Mouse (Mus musculus) adrenal gland, postnatal 4 days (tissue): Measurements from ENCODE around the gene Jchain. TPM values are rescaled to one million over a fixed set of nuclear protein-coding genes. Genes with fewer than 3 reads are reported as not detected.

Source experiments
- DNase-seq, 2 experiments: peaks; one replicate each; pipeline ENCODE4 v3.0.0; 2021 to 2022; ENCODE audit warnings: low spot score in 2 of 2, mixed read lengths in 2 of 2
- total RNA-seq, 2 experiments: library from RNA; stranded (reverse); gene quantifications; 2 replicates each; pipeline ENCODE4 v1.2.3; 2021

Jchain gene
- total RNA-seq, 2 experiments from 2014 or later = 0.28 to 0.45 TPM

DNA sequence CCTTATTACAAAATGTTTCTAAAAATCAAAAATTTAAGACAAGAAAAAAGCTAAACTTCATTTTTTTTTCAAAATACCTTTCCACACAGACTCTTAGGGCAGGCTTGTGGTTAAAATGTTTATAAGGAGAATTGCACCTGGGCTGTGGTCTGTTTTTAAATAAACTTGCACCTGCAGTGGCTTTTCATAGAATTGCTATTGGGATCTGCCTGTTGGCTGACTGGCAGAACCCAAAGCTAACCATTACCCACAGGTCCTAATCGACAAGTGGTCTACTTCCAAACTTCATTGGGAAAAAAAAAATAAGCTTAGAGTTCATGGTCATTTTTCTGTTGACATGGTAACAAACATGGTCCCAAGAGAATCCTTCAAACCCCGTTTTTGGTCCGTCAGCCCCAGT lies 7.0 kb upstream of the Jchain start:
- no peak for DNase-seq

DNA sequence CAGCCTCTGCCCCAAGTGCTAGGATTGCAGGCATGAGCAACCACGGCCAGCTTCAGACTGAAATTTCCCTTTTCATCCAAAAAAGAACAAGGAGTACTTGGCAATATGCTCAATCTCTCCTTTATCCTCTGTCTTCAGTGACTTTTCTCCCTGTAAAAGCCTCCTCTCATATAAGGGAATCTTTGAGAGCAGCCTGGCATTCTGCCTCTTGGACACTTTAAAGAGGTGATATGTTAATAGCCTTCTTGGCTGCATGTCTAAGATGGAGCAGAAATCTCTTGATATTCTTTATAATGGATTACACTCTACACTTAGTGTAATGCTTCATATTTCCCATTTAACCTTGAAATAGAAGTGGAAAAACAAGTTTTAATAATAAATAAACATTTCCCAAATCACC lies 3.2 kb upstream of the Jchain start:
- DNase-seq = no peak

DNA sequence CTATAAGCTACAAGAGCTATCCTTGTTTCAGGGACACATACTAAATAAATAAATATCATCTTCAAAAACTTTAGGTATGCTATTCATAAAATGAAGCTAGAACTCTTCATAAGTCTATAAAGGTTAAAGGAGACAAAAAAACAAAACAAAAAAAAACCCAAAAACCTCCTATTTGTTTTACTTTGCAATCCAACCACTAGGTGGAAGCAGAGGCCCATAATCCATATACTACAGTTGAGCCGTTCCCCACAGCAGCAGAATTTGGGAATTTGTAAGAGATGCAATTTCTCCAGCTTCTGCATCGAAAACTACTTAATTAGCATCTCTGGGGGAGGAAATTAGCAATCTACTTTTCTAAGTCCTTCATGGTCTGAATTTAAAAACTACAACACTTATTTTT lies 8.5 kb downstream of the Jchain start:
- DNase-seq = no peak

DNA sequence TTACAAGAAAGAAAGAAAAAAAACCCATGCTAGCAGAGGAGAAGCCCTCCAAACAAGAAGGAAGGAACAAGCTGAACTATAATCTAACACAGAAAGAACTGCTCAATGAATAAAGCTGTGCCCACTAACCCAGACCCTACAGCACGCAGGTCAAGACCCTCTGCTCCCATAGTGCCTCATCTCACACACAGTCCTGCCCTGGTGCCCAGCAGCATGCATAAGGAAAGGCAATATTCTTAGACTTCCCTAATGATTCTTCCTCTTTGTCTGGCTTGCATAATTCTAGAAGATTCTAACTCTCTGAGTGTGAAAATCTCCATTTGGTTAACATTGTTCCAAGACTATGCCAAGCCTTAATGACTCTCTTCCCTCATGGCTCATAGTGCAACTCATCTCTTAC lies 18.7 kb downstream of the Jchain start:
- DNase-seq = no peak

DNA sequence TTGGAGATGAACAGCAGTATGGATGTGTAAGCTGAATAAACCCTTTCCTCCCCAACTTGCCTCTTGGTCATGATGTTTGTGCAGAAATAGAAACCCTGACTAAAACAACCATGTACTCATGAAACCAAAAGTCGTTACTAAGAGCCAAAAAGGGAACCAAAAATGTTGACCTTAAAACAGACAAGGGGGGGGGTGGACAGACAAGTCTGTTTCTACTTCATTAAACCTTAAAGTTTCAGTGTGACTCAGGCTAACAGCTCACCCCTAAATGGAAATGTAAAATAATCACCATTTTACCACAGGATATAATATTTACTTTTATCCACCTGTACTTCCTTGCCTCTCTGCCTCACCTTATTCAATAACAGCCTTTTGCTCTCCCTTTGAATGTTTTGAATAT lies 19.1 kb downstream of the Jchain start:
- no peak for DNase-seq

DNA sequence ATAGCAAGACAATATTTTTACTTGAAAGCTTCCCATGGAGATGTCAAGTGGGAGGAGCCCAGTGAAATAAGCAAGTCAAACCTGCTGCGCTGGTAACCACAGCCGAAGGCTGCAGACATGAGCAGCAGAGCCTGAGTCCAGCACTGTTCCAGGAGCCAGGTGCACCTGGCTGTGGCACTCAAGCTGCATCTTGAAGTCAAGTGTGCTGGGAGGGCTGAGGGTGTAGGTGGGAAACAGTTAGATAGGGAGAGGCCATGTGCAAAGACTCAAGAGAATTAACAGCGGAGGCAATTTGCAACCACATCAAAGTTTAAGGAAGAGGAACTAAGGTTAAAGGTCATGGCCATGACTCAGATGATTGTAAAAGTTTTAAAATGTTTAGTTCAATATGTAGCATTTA lies 27.9 kb downstream of the Jchain start:
- DNase-seq = no peak

DNA sequence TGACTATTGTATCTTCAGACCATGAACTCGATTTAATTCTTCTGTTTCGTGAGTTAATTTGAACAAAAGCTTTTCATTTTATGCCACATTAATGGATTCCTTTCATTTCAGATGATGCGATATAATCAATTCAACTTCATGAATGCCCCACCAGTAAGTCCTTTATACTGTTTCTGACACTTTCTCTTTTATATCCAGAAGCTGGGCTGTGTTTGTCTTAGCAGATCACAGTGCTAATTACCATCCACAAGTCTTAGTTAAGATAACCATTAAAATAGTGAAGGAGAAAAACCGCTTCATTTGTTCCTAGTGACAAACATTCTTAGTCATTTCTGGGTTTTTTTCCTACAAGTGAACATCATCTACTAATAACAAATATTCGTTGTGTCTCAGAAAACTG lies 36.6 kb downstream of the Jchain start:
- no peak for DNase-seq

DNA sequence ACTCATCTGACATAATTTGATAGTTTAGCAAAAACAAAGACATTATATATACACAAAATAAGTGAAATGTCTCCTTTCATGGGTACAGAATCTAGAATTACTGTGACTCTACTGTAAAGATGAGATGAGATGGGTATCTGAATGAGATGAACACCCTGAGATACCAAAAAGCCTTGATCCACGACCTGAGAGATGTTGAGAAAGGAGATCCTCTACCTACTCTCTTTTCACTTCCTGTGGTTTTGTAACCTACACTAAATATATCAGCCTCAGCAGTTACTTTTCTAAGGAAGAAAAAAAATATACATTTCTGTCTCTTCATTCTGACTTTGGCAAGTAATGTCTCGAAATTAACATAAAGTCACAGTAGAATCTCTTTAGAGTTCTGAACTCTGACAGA lies 38.7 kb downstream of the Jchain start:
- no peak for DNase-seq

DNA sequence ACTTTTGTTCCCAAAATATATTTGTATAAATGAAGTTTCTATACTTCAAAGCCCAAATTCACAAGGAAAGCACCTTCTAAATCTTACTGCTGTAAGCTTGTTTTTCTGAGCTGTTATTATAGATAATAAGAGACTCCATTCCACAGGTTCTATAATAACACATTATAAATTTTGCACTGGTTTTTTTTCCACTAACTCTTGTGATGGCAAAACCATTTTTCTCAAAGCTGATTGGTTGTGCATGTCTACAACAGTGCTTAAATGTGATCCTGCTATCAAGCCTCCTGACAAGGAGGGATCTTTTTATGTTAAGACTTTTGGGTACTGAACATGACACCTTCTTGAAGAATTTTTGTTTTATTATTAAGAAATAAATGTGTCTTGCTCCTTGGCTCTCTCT lies 40.0 kb downstream of the Jchain start, which contains the start of gene Enam:
Gene Enam (plus strand): TSS at position 301 of the 400 bp plus-strand sequence.
- no peak for DNase-seq

Other genes with a start within 250 kb of the Jchain start
- not detected for gene Prol1, start 210.6 kb downstream of the Jchain start, total RNA-seq
- not detected for gene Amtn, start 151.8 kb downstream of the Jchain start, total RNA-seq
- gene Ambn, start 71.9 kb downstream of the Jchain start, total RNA-seq = not detected
- gene Enam, start 39.9 kb downstream of the Jchain start, total RNA-seq = not detected
- 10 to 100 TPM; 37.4 to 39.1 TPM for gene Utp3, start 26.6 kb upstream of the Jchain start, total RNA-seq
- 10 to 100 TPM; 48.8 to 49.6 TPM for gene Rufy3, start 37.1 kb upstream of the Jchain start, total RNA-seq
- gene Grsf1, start 148.3 kb upstream of the Jchain start, total RNA-seq = 100 to 1,000 TPM; 141 to 146 TPM
- 10 to 100 TPM; 42.6 to 44.1 TPM for gene Mob1b, start 193.0 kb upstream of the Jchain start, total RNA-seq
- gene Dck, start 237.1 kb upstream of the Jchain start, total RNA-seq = 10 to 100 TPM; 11.9 to 15.7 TPM